Mouse (Mus musculus) cortical plate, adult 2 months (tissue): Measurements from ENCODE around the gene Prr14l. TPM values are rescaled to one million over a fixed set of nuclear protein-coding genes. Genes with fewer than 3 reads are reported as not detected.
"Not testable (repeated sequence)": the region's sequence is repeated elsewhere in the genome, so short reads cannot be mapped to it uniquely, and the experiment has no call there.

Source experiments
- H3K27ac ChIP-seq: fragments of 200-500 bp; 2 replicates; pipeline ENCODE4 v1.5.1; 2012; ENCODE audit warnings: low read length, control low read depth, inconsistent platforms; ENCODE audit not compliant: insufficient read depth
- H3K4me1 ChIP-seq: fragments of 200-500 bp; 2 replicates; pipeline ENCODE4 v1.6.1; 2011; ENCODE audit warnings: low read length; ENCODE audit not compliant: control insufficient read depth, insufficient read depth
- H3K4me3 ChIP-seq: fragments of 200-500 bp; 2 replicates; pipeline ENCODE4 v1.5.1; 2011; ENCODE audit warnings: mild to moderate bottlenecking, low read length, control low read depth; ENCODE audit not compliant: insufficient read depth
- CTCF ChIP-seq: fragments of 200-500 bp; IDR thresholded peaks from 2 replicates; pipeline ENCODE4 v1.5.1; 2011; ENCODE audit warnings: mild to moderate bottlenecking, control low read depth, low read length; ENCODE audit not compliant: insufficient read depth; ENCODE audit errors: extremely low read depth
- POLR2A ChIP-seq: fragments of 200-500 bp; IDR thresholded peaks from 2 replicates; pipeline ENCODE4 v1.6.1; 2011; ENCODE audit warnings: mild to moderate bottlenecking, low read length, control low read depth; ENCODE audit not compliant: insufficient read depth; ENCODE audit errors: extremely low read depth
- polyA plus RNA-seq: library from polyadenylated mRNA; depleted of rRNA; stranded (reverse); fragments of >200 nt; gene quantifications from 2 replicates; pipeline ENCODE4 v1.2.3, GENCODE M21; 2012; rRNA removed

Prr14l gene
- polyA plus RNA-seq, 1 experiment: 16.0 TPM

- not testable (repeated sequence) for H3K4me3 ChIP-seq
- TF ChIP-seq POLR2A: peak; percentile 37; the same call in 1 of the 2 replicates
- H3K27ac ChIP-seq: peak overlapping the region; percentile 71
- H3K4me1 ChIP-seq: peaks cover 10% of the 10 kb centered on the region
These were observed 112.7 kb downstream of the Prr14l start for GRCm38 (mm10) chr5:32741377-32741776.

- not testable (repeated sequence) for H3K4me3 ChIP-seq
- H3K27ac ChIP-seq: peak overlapping the region; percentile 86
- peaks cover 10% of the 10 kb centered on the region for H3K4me1 ChIP-seq
These were observed 113.2 kb downstream of the Prr14l start for GRCm38 (mm10) chr5:32740850-32741249.

- TF ChIP-seq CTCF: no peak
- no peak for TF ChIP-seq POLR2A
- no peak overlapping the region for H3K4me3 ChIP-seq
- peak overlapping the region; percentile 86 for H3K27ac ChIP-seq
- peaks cover 8% of the 10 kb centered on the region for H3K4me1 ChIP-seq
These were observed 113.9 kb downstream of the Prr14l start for GRCm38 (mm10) chr5:32740138-32740537.

Other genes with a start within 250 kb of the Prr14l start
- gene Yes1, start 243.1 kb downstream of the Prr14l start, polyA plus RNA-seq: 5.7 TPM in 2 replicates
- gene Pisd, start 68.6 kb downstream of the Prr14l start, polyA plus RNA-seq: 81.8 and 87.4 TPM in 2 replicates
- not detected in 2 replicates for gene Gm20671, start 27.1 kb downstream of the Prr14l start, polyA plus RNA-seq
- gene Depdc5, start 9.4 kb upstream of the Prr14l start, polyA plus RNA-seq: 44.7 and 46.7 TPM in 2 replicates
- gene Ywhah, start 164.6 kb upstream of the Prr14l start, polyA plus RNA-seq: 1,599 and 1,684 TPM in 2 replicates
- 0.06 TPM in 1 of 2 replicates, not detected in the other for gene Slc5a1, start 250.0 kb upstream of the Prr14l start, polyA plus RNA-seq